Mouse (Mus musculus): ENCODE results near the gene Nanp. TPM values are rescaled to one million over a fixed set of nuclear protein-coding genes. Genes with fewer than 3 reads are reported as not detected.

Gene Nanp
- 46.4 and 48.9 TPM in 2 replicates for polyA plus RNA-seq (2015; fragmentation: Nextera tagmentation; extraction: Ambion mirVana)

GRCm38 (mm10) chr2:151039232-151039695, at the start of gene Nanp, which contains the start of gene Ninl:
Gene Nanp, minus strand, starts transcription at chr2:151039398.
Gene Ninl, minus strand, starts transcription at chr2:151039382.
- no peaks in the 10 kb centered on the region for H3K9me3 ChIP-seq (ENCODE audit: control insufficient read depth, low read length)
- ATAC-seq (ENCODE audit: low read depth): peak; percentile 98

GRCm38 (mm10) chr2:151056637-151057036, 17.4 kb upstream of the Nanp start:
- H3K4me3 ChIP-seq (ENCODE audit: low read length): no peak overlapping the region
- H3K9me3 ChIP-seq (ENCODE audit: control insufficient read depth, low read length): no peaks in the 10 kb centered on the region
- no peak for ATAC-seq (ENCODE audit: low read depth)
- H3K27ac ChIP-seq (ENCODE audit: low read length): no peak overlapping the region
- H3K4me2 ChIP-seq (ENCODE audit: low read depth, low read length): no peak overlapping the region
- H3K4me1 ChIP-seq (replicated peaks; ENCODE audit: control insufficient read depth, insufficient read depth, low read length): no peaks in the 10 kb centered on the region
- H3K36me3 ChIP-seq (ENCODE audit: control insufficient read depth, insufficient read depth, low read length): no peaks in the 10 kb centered on the region
- WGBS: 83% methylated on average over 1 of the region's 1 CpGs
- H3K9ac ChIP-seq (ENCODE audit: low read length): no peak overlapping the region
- H3K27me3 ChIP-seq (ENCODE audit: control insufficient read depth, insufficient read depth, low read depth, low read length): no peaks in the 10 kb centered on the region

More at GRCm38 (mm10) chr2:151039232-151039695, at the start of gene Nanp, which contains the start of gene Ninl:
- H3K4me1 ChIP-seq (replicated peaks; ENCODE audit: control insufficient read depth, insufficient read depth, low read length): peaks cover 11% of the 10 kb centered on the region
- no peaks in the 10 kb centered on the region for H3K36me3 ChIP-seq (ENCODE audit: control insufficient read depth, insufficient read depth, low read length)
- peak within 1 kb of the TSS; percentile 68 for H3K27ac ChIP-seq (ENCODE audit: low read length)
- no peaks in the 10 kb centered on the region for H3K27me3 ChIP-seq (ENCODE audit: control insufficient read depth, insufficient read depth, low read depth, low read length)
- peak within 1 kb of the TSS; percentile 94 for H3K9ac ChIP-seq (ENCODE audit: low read length)
- peak within 1 kb of the TSS; percentile 82 for H3K4me3 ChIP-seq (ENCODE audit: low read length)
- 0% methylated on average over 30 of the region's 34 CpGs for WGBS
- peak within 1 kb of the TSS; percentile 84 for H3K4me2 ChIP-seq (ENCODE audit: low read depth, low read length)

GRCm38 (mm10) chr2:151040411-151040810, 1.2 kb upstream of the Nanp start:
- Histone ChIP-seq H3K27me3 (ENCODE audit: control insufficient read depth, insufficient read depth, low read depth, low read length) (no peaks in the 10 kb centered on the region), H3K36me3 (ENCODE audit: control insufficient read depth, insufficient read depth, low read length) (no peaks in the 10 kb centered on the region)
- 94% methylated on average over 1 of the region's 1 CpGs for WGBS

GRCm38 (mm10) chr2:151039726-151040125, 528 bp upstream of the Nanp start:
- H3K9ac ChIP-seq (ENCODE audit: low read length): peak overlapping the region; percentile 94
- no peaks in the 10 kb centered on the region for H3K27me3 ChIP-seq (ENCODE audit: control insufficient read depth, insufficient read depth, low read depth, low read length)
- 37% methylated on average over 8 of the region's 8 CpGs for WGBS
- ATAC-seq (ENCODE audit: low read depth): peak; percentile 10
- peaks cover 11% of the 10 kb centered on the region for H3K4me1 ChIP-seq (replicated peaks; ENCODE audit: control insufficient read depth, insufficient read depth, low read length)
- H3K27ac ChIP-seq (ENCODE audit: low read length): peak overlapping the region; percentile 12; the same call in 1 of the 2 replicates
- no peaks in the 10 kb centered on the region for H3K9me3 ChIP-seq (ENCODE audit: control insufficient read depth, low read length)
- H3K36me3 ChIP-seq (ENCODE audit: control insufficient read depth, insufficient read depth, low read length): no peaks in the 10 kb centered on the region
- peak overlapping the region; percentile 84 for H3K4me2 ChIP-seq (ENCODE audit: low read depth, low read length)
- peak overlapping the region; percentile 82 for H3K4me3 ChIP-seq (ENCODE audit: low read length)

More at GRCm38 (mm10) chr2:151040411-151040810, 1.2 kb upstream of the Nanp start:
- ATAC-seq (ENCODE audit: low read depth): no peak
- no peak overlapping the region for H3K9ac ChIP-seq (ENCODE audit: low read length)
- H3K27ac ChIP-seq (ENCODE audit: low read length): no peak overlapping the region
- no peaks in the 10 kb centered on the region for H3K9me3 ChIP-seq (ENCODE audit: control insufficient read depth, low read length)
- H3K4me2 ChIP-seq (ENCODE audit: low read depth, low read length): no peak overlapping the region
- peaks cover 11% of the 10 kb centered on the region for H3K4me1 ChIP-seq (replicated peaks; ENCODE audit: control insufficient read depth, insufficient read depth, low read length)
- H3K4me3 ChIP-seq (ENCODE audit: low read length): no peak overlapping the region

GRCm38 (mm10) chr2:151038811-151039222, 381 bp downstream of the Nanp start:
- peak overlapping the region; percentile 82 for H3K4me3 ChIP-seq (ENCODE audit: low read length)
- ATAC-seq (ENCODE audit: low read depth): peak; percentile 68

GRCm38 (mm10) chr2:151037876-151038552, 1.2 kb downstream of the Nanp start:
- Histone ChIP-seq H3K9me3 (ENCODE audit: control insufficient read depth, low read length) (no peaks in the 10 kb centered on the region), H3K9ac (ENCODE audit: low read length) (peak overlapping the region; percentile 94), H3K36me3 (ENCODE audit: control insufficient read depth, insufficient read depth, low read length) (no peaks in the 10 kb centered on the region), H3K4me2 (ENCODE audit: low read depth, low read length) (peak overlapping the region; percentile 84), H3K4me3 (ENCODE audit: low read length) (peak overlapping the region; percentile 82), H3K27ac (ENCODE audit: low read length) (peak overlapping the region; percentile 68; the same call in 1 of the 2 replicates), H3K4me1 (replicated peaks; ENCODE audit: control insufficient read depth, insufficient read depth, low read length) (peaks cover 11% of the 10 kb centered on the region), H3K27me3 (ENCODE audit: control insufficient read depth, insufficient read depth, low read depth, low read length) (no peaks in the 10 kb centered on the region)
- 43% methylated on average over 18 of the region's 18 CpGs for whole genome bisulfite sequencing
- ATAC-seq (ENCODE audit: low read depth): no peak

More at GRCm38 (mm10) chr2:151038811-151039222, 381 bp downstream of the Nanp start:
- H3K36me3 ChIP-seq (ENCODE audit: control insufficient read depth, insufficient read depth, low read length): no peaks in the 10 kb centered on the region
- peak overlapping the region; percentile 84 for H3K4me2 ChIP-seq (ENCODE audit: low read depth, low read length)
- no peaks in the 10 kb centered on the region for H3K9me3 ChIP-seq (ENCODE audit: control insufficient read depth, low read length)
- peak overlapping the region; percentile 68 for H3K27ac ChIP-seq (ENCODE audit: low read length)
- peak overlapping the region; percentile 94 for H3K9ac ChIP-seq (ENCODE audit: low read length)
- under 1% methylated on average over 30 of the region's 30 CpGs for WGBS
- peaks cover 11% of the 10 kb centered on the region for H3K4me1 ChIP-seq (replicated peaks; ENCODE audit: control insufficient read depth, insufficient read depth, low read length)
- no peaks in the 10 kb centered on the region for H3K27me3 ChIP-seq (ENCODE audit: control insufficient read depth, insufficient read depth, low read depth, low read length)

GRCm38 (mm10) chr2:151037292-151037691, 1.9 kb downstream of the Nanp start:
- no peaks in the 10 kb centered on the region for H3K36me3 ChIP-seq (ENCODE audit: control insufficient read depth, insufficient read depth, low read length)
- H3K4me3 ChIP-seq (ENCODE audit: low read length): no peak overlapping the region
- no peaks in the 10 kb centered on the region for H3K27me3 ChIP-seq (ENCODE audit: control insufficient read depth, insufficient read depth, low read depth, low read length)
- no peak overlapping the region for H3K9ac ChIP-seq (ENCODE audit: low read length)
- H3K27ac ChIP-seq (ENCODE audit: low read length): no peak overlapping the region
- no peak for ATAC-seq (ENCODE audit: low read depth)
- no peaks in the 10 kb centered on the region for H3K9me3 ChIP-seq (ENCODE audit: control insufficient read depth, low read length)
- peak overlapping the region; percentile 84; the same call in 1 of the 2 replicates for H3K4me2 ChIP-seq (ENCODE audit: low read depth, low read length)
- H3K4me1 ChIP-seq (replicated peaks; ENCODE audit: control insufficient read depth, insufficient read depth, low read length): peaks cover 11% of the 10 kb centered on the region
- 90% methylated on average over 1 of the region's 1 CpGs for WGBS

GRCm38 (mm10) chr2:151036721-151037120, 2.5 kb downstream of the Nanp start:
- Histone ChIP-seq H3K9me3 (ENCODE audit: control insufficient read depth, low read length) (no peaks in the 10 kb centered on the region), H3K27me3 (ENCODE audit: control insufficient read depth, insufficient read depth, low read depth, low read length) (no peaks in the 10 kb centered on the region), H3K9ac (ENCODE audit: low read length) (no peak overlapping the region), H3K4me3 (ENCODE audit: low read length) (no peak overlapping the region), H3K36me3 (ENCODE audit: control insufficient read depth, insufficient read depth, low read length) (no peaks in the 10 kb centered on the region), H3K27ac (ENCODE audit: low read length) (no peak overlapping the region), H3K4me2 (ENCODE audit: low read depth, low read length) (no peak overlapping the region), H3K4me1 (replicated peaks; ENCODE audit: control insufficient read depth, insufficient read depth, low read length) (peaks cover 11% of the 10 kb centered on the region)
- 79% methylated on average over 2 of the region's 2 CpGs for WGBS
- no peak for ATAC-seq (ENCODE audit: low read depth)

GRCm38 (mm10) chr2:151034435-151034834, 4.8 kb downstream of the Nanp start:
- Histone ChIP-seq H3K36me3 (ENCODE audit: control insufficient read depth, insufficient read depth, low read length) (0 out of 2 replicates have a peak, but pooled peaks cover under 1% of the 10 kb centered on the region), H3K4me3 (ENCODE audit: low read length) (no peak overlapping the region), H3K9ac (ENCODE audit: low read length) (no peak overlapping the region), H3K4me1 (replicated peaks; ENCODE audit: control insufficient read depth, insufficient read depth, low read length) (peaks cover 11% of the 10 kb centered on the region), H3K9me3 (ENCODE audit: control insufficient read depth, low read length) (no peaks in the 10 kb centered on the region), H3K27ac (ENCODE audit: low read length) (no peak overlapping the region), H3K4me2 (ENCODE audit: low read depth, low read length) (no peak overlapping the region), H3K27me3 (ENCODE audit: control insufficient read depth, insufficient read depth, low read depth, low read length) (no peaks in the 10 kb centered on the region)
- ATAC-seq (ENCODE audit: low read depth): no peak
- WGBS: 94% methylated on average over 3 of the region's 3 CpGs

Data from lung, embryonic 16.5 days (tissue).